Mouse (Mus musculus) CD4-positive, CD25-positive, alpha-beta regulatory T cell, adult 4 months (primary cell): Measurements from ENCODE around the gene Acsl1. TPM values are rescaled to one million over a fixed set of nuclear protein-coding genes. Genes with fewer than 3 reads are reported as not detected.

ENCODE experiments used
- ATAC-seq: one replicate; pipeline ENCODE4 v1.8.0; 2017
- polyA plus RNA-seq, 2 experiments: library from polyadenylated mRNA; unstranded; fragments of 100-300 nt; shearing (Covaris generic); gene quantifications; one replicate each; pipeline ENCODE4 v1.2.1; 2017

The Acsl1 gene
- 10 to 100 TPM; 10.3 to 13.8 TPM for polyA plus RNA-seq

GRCm38 (mm10) chr8:46470792-46471781, at the start of gene Acsl1:
TSS of gene Acsl1 (plus strand) at chr8:46471037.
- peak; percentile 85 for ATAC-seq

GRCm38 (mm10) chr8:46421515-46421914, 49.3 kb upstream of the Acsl1 start:
- no peak for ATAC-seq

GRCm38 (mm10) chr8:46427940-46428339, 42.9 kb upstream of the Acsl1 start:
- no peak for ATAC-seq

GRCm38 (mm10) chr8:46429871-46430270, 41.0 kb upstream of the Acsl1 start:
- no peak for ATAC-seq

- no peak for ATAC-seq
These were observed 38.9 kb upstream of the Acsl1 start for GRCm38 (mm10) chr8:46431921-46432320.

- no peak for ATAC-seq
These were observed 38.3 kb upstream of the Acsl1 start for GRCm38 (mm10) chr8:46432581-46432980.

GRCm38 (mm10) chr8:46433656-46434055, 37.2 kb upstream of the Acsl1 start:
- ATAC-seq, result no peak

- ATAC-seq, result no peak
These were observed 32.3 kb upstream of the Acsl1 start for GRCm38 (mm10) chr8:46438491-46438890.

GRCm38 (mm10) chr8:46445964-46446915, 24.6 kb upstream of the Acsl1 start:
- ATAC-seq, result no peak

GRCm38 (mm10) chr8:46447334-46447733, 23.5 kb upstream of the Acsl1 start:
- ATAC-seq, result no peak

- no peak for ATAC-seq
These were observed 22.2 kb upstream of the Acsl1 start for GRCm38 (mm10) chr8:46448606-46449005.

- no peak for ATAC-seq
These were observed 21.8 kb upstream of the Acsl1 start for GRCm38 (mm10) chr8:46449063-46449462.

GRCm38 (mm10) chr8:46449723-46450251, 21.1 kb upstream of the Acsl1 start:
- no peak for ATAC-seq

GRCm38 (mm10) chr8:46458215-46458811, 12.5 kb upstream of the Acsl1 start:
- ATAC-seq, result no peak

- ATAC-seq, result no peak
These were observed 2.4 kb upstream of the Acsl1 start for GRCm38 (mm10) chr8:46468400-46468799.

- ATAC-seq, result no peak
These were observed 1.6 kb upstream of the Acsl1 start for GRCm38 (mm10) chr8:46469071-46469769.

GRCm38 (mm10) chr8:46470091-46470791, 596 bp upstream of the Acsl1 start:
- no peak for ATAC-seq

- ATAC-seq, result no peak
These were observed 1.2 kb downstream of the Acsl1 start for GRCm38 (mm10) chr8:46471926-46472485.

- no peak for ATAC-seq
These were observed 3.3 kb downstream of the Acsl1 start for GRCm38 (mm10) chr8:46474120-46474519.

GRCm38 (mm10) chr8:46474634-46475033, 3.8 kb downstream of the Acsl1 start:
- no peak for ATAC-seq

- ATAC-seq, result no peak
These were observed 4.6 kb downstream of the Acsl1 start for GRCm38 (mm10) chr8:46475404-46475803.
